Mouse (Mus musculus) heart, postnatal 0 days (tissue): ENCODE measurements around the gene Grifin.

Source experiments
- CTCF ChIP-seq: IDR thresholded peaks from 2 replicates; pipeline ENCODE4 v1.5.1; 2016; ENCODE audit warnings: antibody characterized with exemption, control low read depth, low read depth
- EP300 ChIP-seq: IDR thresholded peaks from 2 replicates; pipeline ENCODE4 v1.6.1; 2016; ENCODE audit warnings: antibody characterized with exemption, low read depth

- TF ChIP-seq EP300 (no peak), CTCF (no peak)
Measured at GRCm38 (mm10) chr5:140567751-140568150, 2.9 kb upstream of the Grifin start.
